Mouse (Mus musculus) midbrain, embryonic 10.5 days (tissue): ENCODE results near the gene Tmem211. TPM values are rescaled to one million over a fixed set of nuclear protein-coding genes. Genes with fewer than 3 reads are reported as not detected.

Experiments used
- DNase-seq: peaks from one replicate; pipeline ENCODE4 v3.0.0-alpha.2; 2017; ENCODE audit warnings: low spot score
- H3K27ac ChIP-seq: fragments of 300-500 bp; sonication (generic); replicated peaks from 2 replicates; pipeline ENCODE4 v1.5.1; 2016; ENCODE audit warnings: mild to moderate bottlenecking
- H3K27me3 ChIP-seq: fragments of 300-500 bp; sonication (generic); 2 replicates; pipeline ENCODE4 v1.6.1; 2016; ENCODE audit warnings: low read depth, mild to moderate bottlenecking; ENCODE audit not compliant: poor library complexity, severe bottlenecking
- H3K36me3 ChIP-seq: fragments of 300-500 bp; sonication (generic); 2 replicates; pipeline ENCODE4 v1.6.1; 2016; ENCODE audit warnings: mild to moderate bottlenecking, moderate library complexity
- H3K4me1 ChIP-seq: fragments of 300-500 bp; sonication (generic); 2 replicates; pipeline ENCODE4 v1.6.1; 2016
- H3K4me3 ChIP-seq: fragments of 300-500 bp; sonication (generic); 2 replicates; pipeline ENCODE4 v1.5.1; 2016; ENCODE audit warnings: mild to moderate bottlenecking, moderate library complexity
- H3K9me3 ChIP-seq: fragments of 300-500 bp; sonication (generic); replicated peaks from 2 replicates; pipeline ENCODE4 v1.6.1; 2016; ENCODE audit warnings: mild to moderate bottlenecking
- WGBS: fragments of 180-500 bp; shearing (Covaris S2); methylation state at CpG from one replicate; pipeline ENCODE4 v1.1.7; 2016; 5-methylcytosine and 5-hydroxymethylcytosine counted together
- polyA plus RNA-seq: library from polyadenylated mRNA; unstranded; fragments of >200 nt; fragmentation: Nextera tagmentation; extraction: Ambion mirVana; gene quantifications from 2 replicates; pipeline ENCODE4 v1.2.1, GENCODE M21; 2016

Gene Tmem211
- polyA plus RNA-seq, 1 experiment from 2014 or later: not detected

DNA sequence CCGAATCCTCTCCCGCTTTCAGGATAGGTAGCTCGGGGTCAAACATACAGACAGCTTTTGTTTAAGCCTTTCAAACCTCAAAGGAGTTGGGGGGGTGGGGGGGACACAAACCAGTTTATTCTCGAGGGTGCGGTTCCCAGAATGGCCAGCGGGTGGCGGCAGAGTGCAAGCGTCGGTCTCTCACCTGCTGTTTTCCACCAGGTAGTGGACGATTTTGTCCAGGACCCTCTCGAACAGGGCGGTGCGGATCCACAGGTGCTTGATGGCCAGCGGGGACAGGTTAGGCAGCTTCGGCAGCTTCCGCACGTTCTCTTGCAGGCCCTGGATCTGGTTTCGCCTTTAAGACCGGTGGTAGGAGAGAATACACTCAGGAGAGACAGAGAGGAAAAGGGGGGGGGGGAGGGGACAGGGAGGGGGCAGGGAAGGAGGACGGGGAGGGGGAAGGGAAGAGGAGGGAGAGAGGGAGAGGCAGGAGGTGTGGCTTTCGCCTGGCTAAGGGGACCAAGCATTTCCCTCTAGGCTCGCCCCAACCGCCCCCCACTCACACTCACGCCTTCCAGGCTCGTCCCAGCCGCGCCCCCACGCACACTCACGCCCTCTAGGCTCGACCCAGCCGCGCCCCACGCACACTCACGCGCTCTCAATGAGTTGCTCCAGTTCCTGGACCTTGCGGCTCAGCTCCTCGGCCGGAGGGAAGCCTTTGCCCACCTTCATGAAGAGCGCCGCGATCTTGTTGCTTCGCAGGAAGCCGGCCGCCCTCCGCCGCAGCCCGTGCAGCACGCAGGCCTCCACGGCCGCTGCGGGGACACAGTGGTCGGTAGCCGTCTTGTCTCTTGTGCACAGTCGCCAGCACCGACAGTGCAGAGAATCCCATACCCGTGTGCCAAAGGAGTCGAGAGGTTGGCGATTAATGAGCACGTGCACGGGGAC is 60.1 kb downstream of the Tmem211 start:
- WGBS: 4% methylated on average over 59 of the region's 60 CpGs
- no peaks in the 10 kb centered on the region for H3K36me3 ChIP-seq
- DNase-seq: peak; percentile 56
- H3K27ac ChIP-seq: no peak overlapping the region
- no peaks in the 10 kb centered on the region for H3K9me3 ChIP-seq
- peak overlapping the region; percentile 48 for H3K4me3 ChIP-seq
- H3K27me3 ChIP-seq: peaks cover 71% of the 10 kb centered on the region
- peaks cover 13% of the 10 kb centered on the region for H3K4me1 ChIP-seq

DNA sequence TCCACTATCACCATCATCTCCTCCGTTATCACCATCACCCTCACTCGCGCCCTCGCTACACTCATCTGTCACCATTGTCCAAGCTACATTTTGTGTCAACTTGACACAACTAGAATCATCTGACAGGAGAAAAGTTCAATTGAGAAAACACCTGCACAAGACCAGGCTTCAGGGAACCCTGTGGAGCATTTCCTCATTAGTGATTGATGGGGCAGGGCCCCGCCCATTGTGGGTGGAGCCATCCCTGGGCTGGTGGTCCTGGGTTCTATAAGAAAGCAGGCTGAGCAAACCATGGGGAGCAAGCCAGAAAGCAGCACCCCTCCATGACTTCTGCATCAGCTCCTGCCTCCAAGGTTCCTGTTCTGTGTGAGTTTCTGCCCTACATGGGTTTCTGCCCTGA is 61.1 kb downstream of the Tmem211 start:
- Histone ChIP-seq H3K27me3 (peaks cover 71% of the 10 kb centered on the region), H3K4me1 (peaks cover 17% of the 10 kb centered on the region), H3K36me3 (no peaks in the 10 kb centered on the region), H3K9me3 (no peaks in the 10 kb centered on the region), H3K27ac (no peak overlapping the region), H3K4me3 (no peak overlapping the region)
- 45% methylated on average over 5 of the region's 5 CpGs for WGBS
- no peak for DNase-seq

DNA sequence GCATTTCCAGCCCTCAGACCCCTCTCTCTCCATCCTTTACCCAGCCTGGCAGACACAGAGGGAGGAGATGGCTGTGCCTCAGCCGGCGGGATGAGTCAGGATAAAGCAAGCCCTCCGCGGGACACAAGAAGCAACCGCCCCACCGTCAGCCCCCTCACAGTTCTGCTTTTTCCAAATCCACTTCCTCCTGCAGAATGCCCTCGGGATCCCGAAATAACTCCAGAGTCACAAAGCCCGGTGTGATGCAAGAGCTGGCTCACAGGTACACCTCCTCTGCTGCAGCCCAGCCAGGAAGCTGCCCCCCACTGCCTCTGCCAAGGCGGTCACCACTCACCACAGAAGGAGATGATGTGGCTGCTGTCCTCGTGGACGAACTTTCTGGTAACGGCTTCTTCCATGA is 61.8 kb downstream of the Tmem211 start:
- Histone ChIP-seq H3K27me3 (peaks cover 71% of the 10 kb centered on the region), H3K9me3 (no peaks in the 10 kb centered on the region), H3K4me3 (no peak overlapping the region), H3K27ac (no peak overlapping the region), H3K36me3 (no peaks in the 10 kb centered on the region), H3K4me1 (peaks cover 17% of the 10 kb centered on the region)
- no peak for DNase-seq
- 52% methylated on average over 13 of the region's 13 CpGs for WGBS

Other genes with a start within 250 kb of the Tmem211 start
- gene Grk3, start 211.1 kb upstream of the Tmem211 start, polyA plus RNA-seq: 5.2 and 6.1 TPM in 2 replicates
- gene Crybb2, start 156.8 kb upstream of the Tmem211 start, polyA plus RNA-seq: not detected in 2 replicates
- gene Crybb3, start 145.3 kb upstream of the Tmem211 start, polyA plus RNA-seq: 0.40 and 2.0 TPM in 2 replicates
- 2.7 and 2.9 TPM in 2 replicates for gene 2900026A02Rik, start 5.7 kb upstream of the Tmem211 start, polyA plus RNA-seq
- 16.0 and 16.3 TPM in 2 replicates for gene Sgsm1, start 83.9 kb downstream of the Tmem211 start, polyA plus RNA-seq
- gene Aym1, start 130.4 kb downstream of the Tmem211 start, polyA plus RNA-seq: not detected in 2 replicates